Mouse (Mus musculus) limb, embryonic 11.5 days (tissue): ENCODE results near the gene Rab17. TPM values are rescaled to one million over a fixed set of nuclear protein-coding genes. Genes with fewer than 3 reads are reported as not detected.

ENCODE experiments used
- ATAC-seq: fragments of 200-750 bp; cut with Nextera tagmentation; 2 replicates; pipeline ENCODE4 v1.8.0; 2017; ENCODE audit warnings: low read depth; ENCODE audit not compliant: insufficient number of reproducible peaks, low FRiP score, low TSS enrichment
- DNase-seq: peaks from one replicate; pipeline ENCODE4 v3.0.0-alpha.2; 2015; ENCODE audit warnings: low spot score
- H3K27ac ChIP-seq: fragments of 300-500 bp; sonication (generic); replicated peaks from 2 replicates; pipeline ENCODE4 v1.5.1; 2014; ENCODE audit warnings: low read depth, mild to moderate bottlenecking, low read length
- H3K27me3 ChIP-seq: fragments of 300-500 bp; sonication (generic); 2 replicates; pipeline ENCODE4 v1.6.1; 2014; ENCODE audit warnings: mild to moderate bottlenecking, low read length, mixed read lengths; ENCODE audit not compliant: control insufficient read depth, insufficient read depth
- H3K36me3 ChIP-seq: fragments of 300-500 bp; sonication (generic); 2 replicates; pipeline ENCODE4 v1.6.1; 2014; ENCODE audit warnings: mild to moderate bottlenecking, low read length, moderate library complexity, mixed read lengths; ENCODE audit not compliant: control insufficient read depth, insufficient read depth
- H3K4me1 ChIP-seq: fragments of 300-500 bp; sonication (generic); 2 replicates; pipeline ENCODE4 v1.6.1; 2014; ENCODE audit warnings: low read length, mixed read lengths; ENCODE audit not compliant: control insufficient read depth, insufficient read depth
- H3K4me2 ChIP-seq: fragments of 300-500 bp; sonication (generic); 2 replicates; pipeline ENCODE4 v1.6.1; 2014; ENCODE audit warnings: low read depth, mild to moderate bottlenecking, moderate library complexity; ENCODE audit not compliant: severe bottlenecking
- H3K4me3 ChIP-seq: fragments of 300-500 bp; sonication (generic); 2 replicates; pipeline ENCODE4 v1.5.1; 2014; ENCODE audit warnings: low read depth, low read length
- H3K9ac ChIP-seq: fragments of 300-500 bp; sonication (generic); 2 replicates; pipeline ENCODE4 v1.6.1; 2014; ENCODE audit warnings: mild to moderate bottlenecking, low read length
- H3K9me3 ChIP-seq: fragments of 300-500 bp; sonication (generic); 2 replicates; pipeline ENCODE4 v1.6.1; 2016; ENCODE audit warnings: low read length; ENCODE audit not compliant: control insufficient read depth
- WGBS: fragments of 180-500 bp; shearing (Covaris S2); extraction: QIAGEN DNeasy Blood & Tissue Kit; methylation state at CpG from one replicate; pipeline ENCODE4 v1.1.7; 2014; 5-methylcytosine and 5-hydroxymethylcytosine counted together
- polyA plus RNA-seq: library from polyadenylated mRNA; unstranded; fragments of >200 nt; fragmentation: Nextera tagmentation; extraction: Ambion mirVana; gene quantifications from 2 replicates; pipeline ENCODE4 v1.2.1, GENCODE M21; 2014

Rab17 gene
- polyA plus RNA-seq, 1 experiment from 2014 or later = 1.0 TPM

DNA sequence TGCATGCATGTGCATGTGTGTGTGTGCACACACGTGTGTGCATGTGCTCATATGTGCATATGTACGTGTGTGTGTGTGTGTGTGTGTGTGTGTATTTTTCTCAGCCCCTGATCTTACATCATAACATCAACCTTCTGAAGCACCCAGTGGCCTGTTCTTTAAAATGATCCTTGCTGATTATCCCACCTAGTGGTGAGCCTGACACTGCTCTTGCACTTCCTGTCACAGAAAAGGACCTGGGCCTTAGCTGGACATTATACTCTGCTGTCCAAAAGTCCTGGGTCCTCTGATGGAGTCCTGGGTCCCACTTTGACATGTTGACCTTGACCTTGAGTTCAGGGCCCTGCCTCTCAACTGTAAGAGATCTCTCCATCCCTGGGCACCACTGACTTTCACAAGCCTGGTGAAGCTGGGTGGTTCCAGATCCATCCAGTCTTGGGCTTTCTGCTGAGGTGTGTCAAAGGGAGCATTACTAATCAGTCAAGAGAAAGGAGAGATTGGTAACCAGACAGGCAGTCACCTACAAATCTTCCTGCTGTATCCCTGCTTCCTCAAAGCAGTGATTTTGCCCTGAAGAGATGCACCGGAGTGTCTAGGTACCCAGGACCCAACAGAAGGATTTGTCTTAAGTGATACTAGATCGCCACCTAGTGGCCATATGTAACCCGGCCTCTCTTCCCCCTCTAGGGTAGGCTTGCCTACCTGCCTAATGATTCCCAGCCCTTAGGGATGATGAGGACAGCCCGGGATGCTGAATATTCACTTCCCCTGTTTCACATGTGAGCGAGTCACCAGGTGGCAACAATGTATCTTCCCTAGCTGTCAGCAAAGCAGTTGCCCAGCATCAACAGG is 13.0 kb downstream of the Rab17 start:
- no peaks in the 10 kb centered on the region for H3K36me3 ChIP-seq
- ATAC-seq = no peak
- no peak overlapping the region for H3K9ac ChIP-seq
- H3K4me3 ChIP-seq = no peak overlapping the region
- no peaks in the 10 kb centered on the region for H3K9me3 ChIP-seq
- DNase-seq = peak; percentile 81
- 31% methylated on average over 7 of the region's 7 CpGs for WGBS
- no peak overlapping the region for H3K27ac ChIP-seq
- no peaks in the 10 kb centered on the region for H3K27me3 ChIP-seq
- H3K4me1 ChIP-seq = no peaks in the 10 kb centered on the region
- H3K4me2 ChIP-seq = no peak overlapping the region

- H3K4me3 ChIP-seq = no peak overlapping the region
- no peak overlapping the region for H3K27ac ChIP-seq
- 75% methylated on average over 11 of the region's 11 CpGs for WGBS
- no peaks in the 10 kb centered on the region for H3K9me3 ChIP-seq
- H3K27me3 ChIP-seq = no peaks in the 10 kb centered on the region
- H3K4me2 ChIP-seq = no peak overlapping the region
- DNase-seq (no peak), ATAC-seq (no peak)
- no peak overlapping the region for H3K9ac ChIP-seq
- H3K4me1 ChIP-seq = no peaks in the 10 kb centered on the region
- H3K36me3 ChIP-seq = no peaks in the 10 kb centered on the region
Observed at GRCm38 (mm10) chr1:90953688-90954087, 15.8 kb downstream of the Rab17 start.

DNA sequence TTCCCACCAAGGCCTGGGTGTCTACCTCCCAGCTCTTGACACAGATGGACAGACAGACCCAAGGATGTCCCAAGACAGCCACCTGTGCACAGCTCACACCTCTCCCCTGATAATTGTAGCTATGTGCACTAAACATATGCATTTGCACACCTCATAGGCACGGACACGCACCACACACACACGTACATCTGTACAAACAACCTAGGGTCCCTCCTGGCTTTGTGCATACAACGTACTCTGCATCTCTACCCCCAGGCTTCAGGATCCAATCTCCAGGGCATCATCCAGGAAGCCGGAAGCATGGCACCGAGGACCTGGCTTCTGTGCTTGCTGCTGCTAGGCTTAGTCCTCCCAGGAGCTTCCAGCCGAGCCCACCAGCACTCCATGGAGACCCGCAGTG is 16.7 kb downstream of the Rab17 start, which contains the start of gene Prlh:
Prlh (plus strand) TSS at position 301 of the 400 bp plus-strand sequence.
- H3K4me1 ChIP-seq = no peaks in the 10 kb centered on the region
- no peaks in the 10 kb centered on the region for H3K27me3 ChIP-seq
- H3K9me3 ChIP-seq = no peaks in the 10 kb centered on the region
- no peak within 1 kb of the TSS for H3K9ac ChIP-seq
- H3K4me2 ChIP-seq = no peak within 1 kb of the TSS
- DNase-seq (no peak), ATAC-seq (no peak)
- 85% methylated on average over 8 of the region's 8 CpGs for WGBS
- no peak within 1 kb of the TSS for H3K4me3 ChIP-seq
- H3K27ac ChIP-seq = no peak within 1 kb of the TSS
- H3K36me3 ChIP-seq = no peaks in the 10 kb centered on the region

DNA sequence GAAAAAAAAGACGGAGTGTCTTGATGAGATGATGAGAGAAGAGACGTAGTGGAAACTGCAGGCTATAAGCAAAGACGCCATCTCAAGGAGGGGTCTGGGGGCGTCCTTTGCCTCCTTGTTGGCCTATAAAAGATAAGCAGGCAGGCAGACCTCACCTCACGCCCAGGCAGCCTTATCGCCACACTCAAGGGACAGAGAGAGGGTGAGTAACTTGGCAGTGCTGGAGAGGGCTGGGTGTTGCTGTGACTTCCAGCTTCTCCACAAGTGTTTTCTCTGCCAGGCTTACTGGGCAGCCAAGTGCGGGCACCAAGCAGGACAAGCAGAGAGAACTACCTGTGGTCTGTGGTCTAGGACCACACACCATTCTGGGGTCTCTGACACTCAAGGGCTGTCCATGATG is 17.8 kb downstream of the Rab17 start:
- no peak overlapping the region for H3K4me3 ChIP-seq
- H3K9me3 ChIP-seq = no peaks in the 10 kb centered on the region
- 76% methylated on average over 7 of the region's 7 CpGs for WGBS
- H3K9ac ChIP-seq = no peak overlapping the region
- no peaks in the 10 kb centered on the region for H3K4me1 ChIP-seq
- H3K4me2 ChIP-seq = no peak overlapping the region
- DNase-seq (no peak), ATAC-seq (no peak)
- H3K27ac ChIP-seq = no peak overlapping the region
- H3K36me3 ChIP-seq = no peaks in the 10 kb centered on the region
- no peaks in the 10 kb centered on the region for H3K27me3 ChIP-seq

DNA sequence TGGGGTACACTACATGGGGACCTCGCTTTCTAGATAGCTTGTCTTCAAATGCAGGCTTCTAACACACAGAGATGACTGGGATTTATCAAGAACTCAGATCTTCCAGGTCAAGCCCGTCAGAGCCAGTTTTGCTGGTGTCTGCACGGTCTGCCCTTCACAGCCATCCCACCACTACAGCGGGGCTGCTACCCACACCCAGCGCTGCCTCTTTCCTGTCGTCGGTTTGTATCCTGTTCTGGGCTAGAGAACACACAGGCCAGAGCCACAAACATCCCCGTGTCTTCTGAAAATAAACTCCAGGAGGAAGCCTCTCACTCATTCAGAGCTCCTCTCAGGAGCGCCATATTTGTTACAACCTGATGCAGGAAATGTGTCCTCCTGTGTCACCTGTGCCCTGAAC is 20.2 kb downstream of the Rab17 start:
- no peak overlapping the region for H3K9ac ChIP-seq
- no peak overlapping the region for H3K4me3 ChIP-seq
- no peaks in the 10 kb centered on the region for H3K27me3 ChIP-seq
- no peak overlapping the region for H3K27ac ChIP-seq
- no peak overlapping the region for H3K4me2 ChIP-seq
- 73% methylated on average over 9 of the region's 9 CpGs for WGBS
- DNase-seq = no peak
- no peaks in the 10 kb centered on the region for H3K36me3 ChIP-seq
- ATAC-seq = no peak
- H3K4me1 ChIP-seq = no peaks in the 10 kb centered on the region
- H3K9me3 ChIP-seq = no peaks in the 10 kb centered on the region

GRCm38 (mm10) chr1:90947252-90947651 is 22.2 kb downstream of the Rab17 start:
- no peaks in the 10 kb centered on the region for H3K4me1 ChIP-seq
- H3K27me3 ChIP-seq = no peaks in the 10 kb centered on the region
- H3K4me2 ChIP-seq = no peak overlapping the region
- H3K27ac ChIP-seq = no peak overlapping the region
- no peak overlapping the region for H3K4me3 ChIP-seq
- no peak overlapping the region for H3K9ac ChIP-seq
- no peaks in the 10 kb centered on the region for H3K9me3 ChIP-seq
- DNase-seq = no peak
- 65% methylated on average over 2 of the region's 2 CpGs for WGBS
- no peak for ATAC-seq
- H3K36me3 ChIP-seq = no peaks in the 10 kb centered on the region

DNA sequence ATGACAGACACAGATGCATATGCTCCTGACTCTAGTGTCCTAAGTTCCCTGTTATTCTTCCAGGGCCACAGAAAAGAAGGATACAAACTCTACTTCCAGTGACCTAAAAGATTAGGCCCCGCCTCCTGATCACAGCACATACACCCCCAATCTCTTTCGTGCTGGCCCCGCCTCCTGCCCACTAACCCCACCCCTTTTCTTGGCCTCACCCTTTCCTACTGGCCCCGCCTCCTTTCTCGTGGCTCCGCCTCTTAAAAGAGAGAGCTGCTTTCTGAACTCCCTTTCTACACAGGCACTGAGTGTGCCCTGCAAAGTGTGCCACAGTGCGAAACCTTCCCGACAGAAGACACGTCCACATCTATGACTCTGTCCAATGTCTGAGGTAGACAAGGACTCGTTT is 24.3 kb downstream of the Rab17 start:
- no peak for ATAC-seq
- Histone ChIP-seq H3K36me3 (no peaks in the 10 kb centered on the region), H3K9me3 (no peaks in the 10 kb centered on the region), H3K4me1 (no peaks in the 10 kb centered on the region), H3K4me3 (no peak overlapping the region), H3K27me3 (no peaks in the 10 kb centered on the region), H3K27ac (no peak overlapping the region), H3K4me2 (no peak overlapping the region), H3K9ac (no peak overlapping the region)
- no peak for DNase-seq
- WGBS = 63% methylated on average over 10 of the region's 10 CpGs

DNA sequence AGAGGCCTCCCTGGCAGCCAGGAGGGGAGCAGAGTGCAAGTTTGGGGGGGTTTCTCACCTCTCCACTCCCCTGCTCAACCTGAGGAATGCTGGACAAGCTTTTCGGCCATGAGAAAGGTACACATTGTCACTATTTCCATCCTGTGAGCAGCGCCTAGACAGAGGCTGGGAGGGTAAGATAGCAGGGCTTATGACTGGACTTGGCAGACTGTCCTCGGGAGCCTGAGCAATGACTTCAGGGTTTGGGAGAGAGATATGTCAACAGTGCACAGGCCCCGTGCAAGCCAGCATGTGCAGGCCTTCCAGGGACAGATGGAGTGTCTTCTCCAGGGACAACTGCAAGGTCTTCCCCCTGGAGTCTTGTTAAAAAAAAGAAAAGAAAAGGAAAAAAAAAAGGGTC is 29.5 kb downstream of the Rab17 start:
- Histone ChIP-seq H3K27ac (no peak overlapping the region), H3K4me2 (no peak overlapping the region), H3K9ac (no peak overlapping the region), H3K36me3 (no peaks in the 10 kb centered on the region), H3K4me1 (no peaks in the 10 kb centered on the region), H3K9me3 (no peaks in the 10 kb centered on the region), H3K27me3 (no peaks in the 10 kb centered on the region), H3K4me3 (no peak overlapping the region)
- WGBS = 87% methylated on average over 4 of the region's 4 CpGs
- DNase-seq (no peak), ATAC-seq (no peak)

GRCm38 (mm10) chr1:90936990-90937389 is 32.5 kb downstream of the Rab17 start:
- WGBS = 67% methylated on average over 9 of the region's 9 CpGs
- Histone ChIP-seq H3K27me3 (no peaks in the 10 kb centered on the region), H3K9ac (no peak overlapping the region), H3K4me3 (no peak overlapping the region), H3K27ac (no peak overlapping the region), H3K36me3 (no peaks in the 10 kb centered on the region), H3K4me1 (no peaks in the 10 kb centered on the region), H3K9me3 (no peaks in the 10 kb centered on the region), H3K4me2 (no peak overlapping the region)
- ATAC-seq = no peak
- DNase-seq = no peak
